Mouse (Mus musculus): ENCODE measurements at regions not wholly inside any gene's neighbourhood (a gene's known extent, or its start where the extent isn't known, plus 50 kb on each side); places are given as distances from the start of the nearest gene placed in this dataset.

DNA sequence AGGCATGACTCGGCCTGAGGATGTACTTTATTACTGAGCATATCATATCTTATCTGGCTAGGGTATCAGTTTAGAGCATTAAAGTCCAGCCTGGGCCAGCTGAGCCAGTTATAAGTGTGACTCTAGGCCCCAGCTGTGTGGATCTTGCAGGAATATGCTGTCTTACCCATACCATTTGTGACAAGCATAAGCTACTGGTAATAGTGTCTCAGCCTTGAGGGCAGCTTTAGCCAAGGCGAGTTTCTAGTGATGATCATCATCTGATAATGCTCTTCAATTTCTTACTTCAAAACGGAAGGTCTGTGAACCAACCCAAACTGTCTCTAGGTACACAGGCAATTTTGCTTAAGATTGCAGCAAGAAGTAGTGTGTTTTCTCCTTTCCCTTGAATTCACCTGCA, 529.1 kb downstream of the Slc4a3 start:
- Histone ChIP-seq H3K4me1 (ENCODE audit: control insufficient read depth, insufficient read depth, low read length) (no peaks in the 10 kb centered on the region), H3K4me3 (replicated peaks; ENCODE audit: extremely low read depth, low read depth, low read length) (no peak overlapping the region)
- WGBS: 65% methylated on average over 3 of the region's 3 CpGs
- DNase-seq: no peak
- TF ChIP-seq CTCF (IDR thresholded peaks at IDR 0.05; ENCODE audit: insufficient read depth, low read length) (no peak), POLR2A (IDR thresholded peaks at IDR 0.05; ENCODE audit: borderline replicate concordance, extremely low read depth, low read depth, low read length) (no peak)

- DNase-seq: no peak
- H3K4me1 ChIP-seq (ENCODE audit: control insufficient read depth, insufficient read depth, low read length): no peaks in the 10 kb centered on the region
- TF ChIP-seq POLR2A (IDR thresholded peaks at IDR 0.05; ENCODE audit: borderline replicate concordance, extremely low read depth, low read depth, low read length) (no peak), CTCF (IDR thresholded peaks at IDR 0.05; ENCODE audit: insufficient read depth, low read length) (no peak)
- H3K4me3 ChIP-seq (replicated peaks; ENCODE audit: extremely low read depth, low read depth, low read length): no peak overlapping the region
- WGBS: 63% methylated on average over 10 of the region's 10 CpGs
Observed at GRCm38 (mm10) chr1:76075685-76076455, 529.8 kb downstream of the Slc4a3 start.

- Histone ChIP-seq H3K4me1 (ENCODE audit: control insufficient read depth, insufficient read depth, low read length) (no peaks in the 10 kb centered on the region), H3K4me3 (replicated peaks; ENCODE audit: extremely low read depth, low read depth, low read length) (no peak overlapping the region)
- WGBS: 59% methylated on average over 6 of the region's 6 CpGs
- no peak for DNase-seq
- TF ChIP-seq POLR2A (IDR thresholded peaks at IDR 0.05; ENCODE audit: borderline replicate concordance, extremely low read depth, low read depth, low read length) (no peak), CTCF (IDR thresholded peaks at IDR 0.05; ENCODE audit: insufficient read depth, low read length) (no peak)
Observed at GRCm38 (mm10) chr1:76080241-76080640, 534.2 kb downstream of the Slc4a3 start.

DNA sequence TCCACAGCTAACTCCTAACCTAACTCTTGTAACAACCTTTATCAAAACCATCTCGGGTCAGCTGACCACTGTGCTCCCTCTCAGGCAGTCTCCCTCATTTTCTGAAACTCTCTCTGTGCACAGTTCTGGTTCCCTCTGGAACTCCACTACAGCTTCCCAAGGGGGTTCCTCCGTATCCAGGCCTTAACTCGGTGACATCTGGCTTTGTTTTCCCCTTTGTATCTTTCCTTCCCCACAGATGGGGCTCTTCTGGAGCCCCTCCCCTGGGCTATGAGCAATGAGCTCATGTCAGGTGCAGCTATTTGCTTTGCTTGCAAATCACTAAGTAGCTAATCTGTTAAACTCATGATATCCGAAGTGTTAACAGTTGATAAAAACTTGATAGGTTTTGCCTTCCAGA, 535.6 kb downstream of the Slc4a3 start:
- Histone ChIP-seq H3K4me3 (replicated peaks; ENCODE audit: extremely low read depth, low read depth, low read length) (no peak overlapping the region), H3K4me1 (ENCODE audit: control insufficient read depth, insufficient read depth, low read length) (no peaks in the 10 kb centered on the region)
- no peak for TF ChIP-seq POLR2A (IDR thresholded peaks at IDR 0.05; ENCODE audit: borderline replicate concordance, extremely low read depth, low read depth, low read length)
- TF ChIP-seq CTCF (IDR thresholded peaks at IDR 0.05; ENCODE audit: insufficient read depth, low read length): no peak
- 66% methylated on average over 4 of the region's 4 CpGs for WGBS
- DNase-seq: no peak

DNA sequence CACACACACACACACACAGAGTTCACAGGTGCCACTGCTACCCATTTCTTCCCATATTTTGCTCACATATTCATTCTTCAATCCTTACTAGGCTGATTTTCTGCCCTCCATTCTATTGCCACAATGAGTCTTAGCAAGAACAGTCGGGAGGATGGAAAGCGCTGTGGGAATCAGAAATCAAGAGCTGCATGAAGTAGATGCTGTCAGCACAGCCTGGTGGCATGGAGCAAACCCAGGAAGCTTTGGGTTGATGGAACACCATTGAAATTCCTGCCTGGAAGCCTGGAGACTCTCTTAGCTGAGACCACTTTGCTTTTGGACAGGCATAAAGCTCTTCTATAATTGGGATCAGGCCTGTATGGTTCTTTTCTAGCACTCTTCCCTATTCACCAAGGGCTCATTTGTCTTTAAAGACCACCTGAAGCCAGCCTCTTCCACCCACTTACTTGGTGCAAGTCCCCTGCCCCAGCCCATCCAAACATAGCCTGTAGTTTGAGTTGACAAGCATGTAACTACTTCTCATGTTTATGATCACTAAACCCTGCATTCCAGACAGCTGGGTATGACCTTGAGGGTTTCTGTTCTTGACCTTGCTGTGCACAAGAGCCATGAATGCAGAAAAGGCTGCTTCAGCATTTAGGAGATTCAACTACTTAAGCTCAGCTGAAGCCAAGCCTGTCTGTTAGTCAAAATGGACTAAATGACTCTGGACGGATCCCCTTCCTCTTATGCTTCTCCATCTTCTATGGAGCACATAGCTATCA, 537.4 kb downstream of the Slc4a3 start:
- DNase-seq: no peak
- TF ChIP-seq POLR2A (IDR thresholded peaks at IDR 0.05; ENCODE audit: borderline replicate concordance, extremely low read depth, low read depth, low read length) (no peak), CTCF (IDR thresholded peaks at IDR 0.05; ENCODE audit: insufficient read depth, low read length) (no peak)
- Histone ChIP-seq H3K4me3 (replicated peaks; ENCODE audit: extremely low read depth, low read depth, low read length) (no peak overlapping the region), H3K4me1 (ENCODE audit: control insufficient read depth, insufficient read depth, low read length) (no peaks in the 10 kb centered on the region)
- 94% methylated on average over 3 of the region's 3 CpGs for whole genome bisulfite sequencing

GRCm38 (mm10) chr1:76091031-76091430, 545.0 kb downstream of the Slc4a3 start:
- Histone ChIP-seq H3K4me1 (ENCODE audit: control insufficient read depth, insufficient read depth, low read length) (no peaks in the 10 kb centered on the region), H3K4me3 (replicated peaks; ENCODE audit: extremely low read depth, low read depth, low read length) (no peak overlapping the region)
- DNase-seq: no peak
- WGBS: 45% methylated on average over 5 of the region's 5 CpGs
- TF ChIP-seq POLR2A (IDR thresholded peaks at IDR 0.05; ENCODE audit: borderline replicate concordance, extremely low read depth, low read depth, low read length) (no peak), CTCF (IDR thresholded peaks at IDR 0.05; ENCODE audit: insufficient read depth, low read length) (no peak)

DNA sequence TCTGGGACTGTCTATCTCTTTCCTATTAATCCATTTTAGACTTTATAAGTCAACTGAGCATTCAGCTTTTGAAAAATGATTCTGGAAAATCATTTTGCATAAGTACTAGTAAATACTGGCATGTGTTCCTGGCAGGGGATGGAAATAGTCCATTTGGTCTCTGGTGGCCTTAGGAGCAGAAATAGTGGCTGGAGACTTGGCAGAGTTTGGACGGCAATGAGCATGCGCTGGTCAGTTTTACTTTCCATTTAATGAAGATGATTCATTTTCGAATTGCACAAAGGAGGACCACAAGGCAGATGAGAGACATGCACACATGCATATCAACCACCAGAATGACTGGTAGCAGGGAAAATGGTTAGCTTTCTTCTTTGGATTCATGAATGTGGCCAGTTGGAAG, 567.2 kb downstream of the Slc4a3 start:
- no peaks in the 10 kb centered on the region for H3K4me1 ChIP-seq (ENCODE audit: control insufficient read depth, insufficient read depth, low read length)
- TF ChIP-seq CTCF (IDR thresholded peaks at IDR 0.05; ENCODE audit: insufficient read depth, low read length): no peak
- no peak for TF ChIP-seq POLR2A (IDR thresholded peaks at IDR 0.05; ENCODE audit: borderline replicate concordance, extremely low read depth, low read depth, low read length)
- WGBS: 63% methylated on average over 3 of the region's 3 CpGs
- DNase-seq: no peak
- H3K4me3 ChIP-seq (replicated peaks; ENCODE audit: extremely low read depth, low read depth, low read length): no peak overlapping the region

DNA sequence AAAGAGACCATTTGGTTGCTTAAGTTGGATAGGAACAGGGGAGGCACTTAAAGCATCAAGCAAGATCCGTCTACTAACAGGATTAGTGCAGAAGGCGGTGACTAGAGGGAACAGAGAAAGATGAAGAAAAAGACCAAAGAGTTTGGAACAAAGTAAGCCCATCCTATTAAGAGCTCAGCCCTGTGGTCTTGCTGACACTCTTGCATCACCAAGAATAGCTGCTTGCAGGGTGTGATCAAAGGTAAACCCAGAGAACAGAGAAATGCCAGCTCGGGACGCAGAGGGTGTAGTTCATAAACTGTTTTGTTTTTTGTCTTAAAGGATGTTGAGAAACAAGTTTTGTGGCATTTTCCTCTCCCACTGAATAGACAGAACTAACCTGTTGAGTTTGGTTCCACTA, 574.8 kb downstream of the Slc4a3 start:
- no peaks in the 10 kb centered on the region for H3K4me1 ChIP-seq (ENCODE audit: control insufficient read depth, insufficient read depth, low read length)
- TF ChIP-seq POLR2A (IDR thresholded peaks at IDR 0.05; ENCODE audit: borderline replicate concordance, extremely low read depth, low read depth, low read length) (no peak), CTCF (IDR thresholded peaks at IDR 0.05; ENCODE audit: insufficient read depth, low read length) (no peak)
- DNase-seq: no peak
- H3K4me3 ChIP-seq (replicated peaks; ENCODE audit: extremely low read depth, low read depth, low read length): no peak overlapping the region
- WGBS: 74% methylated on average over 4 of the region's 4 CpGs

- Histone ChIP-seq H3K4me3 (replicated peaks; ENCODE audit: extremely low read depth, low read depth, low read length) (no peak overlapping the region), H3K4me1 (ENCODE audit: control insufficient read depth, insufficient read depth, low read length) (no peaks in the 10 kb centered on the region)
- 51% methylated on average over 4 of the region's 4 CpGs for WGBS
- no peak for DNase-seq
- TF ChIP-seq CTCF (IDR thresholded peaks at IDR 0.05; ENCODE audit: insufficient read depth, low read length) (no peak), POLR2A (IDR thresholded peaks at IDR 0.05; ENCODE audit: borderline replicate concordance, extremely low read depth, low read depth, low read length) (no peak)
Observed at GRCm38 (mm10) chr1:76130353-76130752, 584.3 kb downstream of the Slc4a3 start.

DNA sequence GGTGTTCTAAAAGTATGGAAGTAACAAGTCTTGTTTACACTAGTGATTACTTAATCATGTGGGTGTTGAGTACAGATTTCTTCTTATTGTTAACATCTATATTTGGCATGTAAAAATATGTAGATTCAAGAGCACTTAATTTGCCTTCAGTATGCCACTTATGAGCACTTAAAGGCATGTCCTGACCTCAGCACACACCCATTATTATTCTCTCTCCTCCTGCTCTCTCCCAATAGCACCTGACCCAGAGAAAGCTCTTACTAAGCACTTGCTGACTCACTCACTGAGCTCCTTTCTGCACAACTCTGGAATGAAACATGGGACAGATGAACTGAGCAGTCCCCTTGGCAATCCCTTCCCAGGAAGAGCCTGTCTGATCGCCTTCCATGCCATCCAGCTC, 590.7 kb downstream of the Slc4a3 start:
- Histone ChIP-seq H3K4me3 (replicated peaks; ENCODE audit: extremely low read depth, low read depth, low read length) (no peak overlapping the region), H3K4me1 (ENCODE audit: control insufficient read depth, insufficient read depth, low read length) (no peaks in the 10 kb centered on the region)
- no peak for TF ChIP-seq POLR2A (IDR thresholded peaks at IDR 0.05; ENCODE audit: borderline replicate concordance, extremely low read depth, low read depth, low read length)
- TF ChIP-seq CTCF (IDR thresholded peaks at IDR 0.05; ENCODE audit: insufficient read depth, low read length): no peak
- 68% methylated on average over 1 of the region's 1 CpGs for WGBS
- no peak for DNase-seq
